Mouse (Mus musculus) bone marrow macrophage, adult 2 months (primary cell): ENCODE data around the gene Prmt3.

Source experiments
- CTCF ChIP-seq: IDR thresholded peaks from 2 replicates; pipeline ENCODE4 v1.5.1; 2012; ENCODE audit warnings: low read depth, mild to moderate bottlenecking, low read length, moderate library complexity
- POLR2A ChIP-seq: IDR thresholded peaks from 2 replicates; pipeline ENCODE4 v1.6.1; 2012; ENCODE audit warnings: mild to moderate bottlenecking, low read depth, low read length, borderline replicate concordance

DNA sequence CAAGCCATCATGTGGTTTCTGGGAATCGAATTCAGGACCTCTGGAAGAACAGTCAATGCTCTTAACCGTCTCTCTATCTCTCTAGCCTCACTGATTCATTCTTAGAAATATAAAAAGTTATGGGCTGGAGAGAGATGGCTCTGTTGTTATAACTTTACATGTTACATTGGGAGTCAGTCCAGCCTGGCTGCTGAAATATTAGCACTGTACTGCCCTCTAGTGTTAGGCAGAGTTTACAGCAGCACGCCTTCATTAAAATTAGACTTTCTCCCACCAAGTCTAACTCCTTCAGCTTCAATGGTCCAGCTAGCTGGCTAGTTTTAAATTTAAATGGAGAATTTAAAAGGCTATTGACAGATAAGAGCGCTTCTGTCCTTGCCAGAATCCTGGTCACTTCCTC lies 27.0 kb upstream of the Prmt3 start:
- TF ChIP-seq CTCF (no peak), POLR2A (no peak)
